Mouse (Mus musculus) brain, embryonic 14.5 days (tissue): ENCODE results near the gene Cldn5.

Source experiments
- CTCF ChIP-seq: fragments of 200-500 bp; IDR thresholded peaks from 2 replicates; pipeline ENCODE4 v1.5.1; 2012; ENCODE audit warnings: inconsistent platforms, mild to moderate bottlenecking, moderate library complexity, borderline replicate concordance; ENCODE audit not compliant: insufficient read depth, insufficient read length; ENCODE audit errors: extremely low read depth
- POLR2A ChIP-seq: fragments of 200-500 bp; IDR thresholded peaks from 2 replicates; pipeline ENCODE4 v1.6.1; 2012; ENCODE audit warnings: mild to moderate bottlenecking, inconsistent platforms, borderline replicate concordance; ENCODE audit not compliant: poor library complexity, insufficient read depth, insufficient read length, severe bottlenecking; ENCODE audit errors: extremely low read depth

DNA sequence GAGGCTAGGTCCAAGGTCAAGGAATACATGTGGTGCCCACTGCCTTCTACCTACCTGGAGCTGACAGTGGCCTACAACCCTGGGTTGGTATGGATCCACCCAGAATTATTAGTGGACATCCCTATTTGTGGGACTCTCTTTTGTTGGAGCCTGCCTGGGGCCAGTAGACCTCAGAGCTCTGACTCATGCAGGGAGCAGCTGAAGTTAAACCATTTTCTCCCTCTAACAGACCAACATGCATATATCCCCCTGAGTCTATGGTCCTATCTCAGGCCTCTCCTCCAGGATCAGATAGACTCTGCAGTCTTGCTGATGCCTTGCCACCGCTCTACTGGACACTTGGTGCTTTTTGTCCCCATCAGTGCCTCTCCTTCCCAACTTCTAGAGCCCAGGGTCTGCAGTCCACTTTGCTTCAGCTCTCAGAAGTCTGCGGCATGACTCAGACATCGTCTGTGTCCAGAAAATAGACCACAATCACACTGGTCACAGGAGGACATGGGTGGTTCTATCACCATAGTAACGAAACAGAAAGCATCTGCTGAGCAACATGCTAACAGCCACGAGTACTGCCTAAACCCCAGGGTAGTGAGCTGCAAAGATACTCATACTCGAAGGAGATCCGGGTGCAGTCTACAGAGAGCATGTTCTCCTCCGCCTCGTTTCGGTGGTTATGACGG lies 18.7 kb downstream of the Cldn5 start:
- TF ChIP-seq CTCF (no peak), POLR2A (no peak)
